Mouse (Mus musculus): ENCODE measurements around the gene Gm4131.

DNA sequence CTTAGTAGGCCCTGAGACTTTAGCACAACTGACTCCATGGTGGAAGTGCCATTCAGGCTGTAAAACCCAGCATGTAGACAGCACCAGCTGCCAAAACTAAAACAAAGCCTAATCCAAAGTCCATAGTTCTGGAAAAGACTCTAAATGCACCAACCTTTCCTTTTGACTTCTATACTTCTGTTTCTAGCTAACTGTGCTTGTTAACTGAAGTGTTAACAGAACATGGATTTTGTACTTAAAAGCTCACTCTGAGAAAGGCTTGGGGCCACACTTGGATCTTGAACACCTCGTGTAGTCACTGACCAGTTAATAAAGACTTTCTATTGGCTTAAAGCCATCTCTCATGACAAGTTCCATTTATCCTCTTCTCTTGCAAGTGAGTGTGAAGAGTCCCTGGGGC lies 123.8 kb downstream of the Gm4131 start:
- TF ChIP-seq CTCF (conservative IDR thresholded peaks at IDR 0.05; ENCODE audit: low read length) = no peak
- TF ChIP-seq NANOG (IDR thresholded peaks at IDR 0.05; ENCODE audit: borderline replicate concordance, low read length) = no peak

All from E14TG2a.4 (cell line).